ENCODE assay signal across 21 mouse cellular contexts in genomic region chr17:88980708-88981355, GRCm38 (mm10).
DNase-seq lines count a peak whose midpoint lies in the region; ATAC-seq lines count a peak whose summit lies in the region.
"Had no signal": no experiment of that assay in that cellular context is flagged by ENCODE, and none has a peak within 500 bp of the region (broad histone marks: within the 10 kb centered on the region; RNA-seq: fewer than 3 reads in every experiment).

No protein-coding gene starts in this region.

- ATAC-seq in common myeloid progenitor, adult 5-6 weeks (replicated peaks; ENCODE audit: low read depth, poor library complexity, severe bottlenecking), result peak; percentile 97
- peak; percentile 91 to 94 for ATAC-seq in hematopoietic stem cell, adult 5-6 weeks (replicated peaks in 1 of 2; ENCODE audit: insufficient read depth in 1 of 2, low FRiP score in 2 of 2, low TSS enrichment in 1 of 2, low read depth in 1 of 2, poor library complexity in 2 of 2, severe bottlenecking in 2 of 2)
- peak; percentile 93 for ATAC-seq in megakaryocyte progenitor cell, adult 5-6 weeks (replicated peaks; ENCODE audit: poor library complexity)
- ATAC-seq: activated CD4-positive, CD25-positive, alpha-beta regulatory T cell, adult 4 months; CD4-positive, CD25-positive, alpha-beta regulatory T cell, adult 4 months; forebrain, embryonic 14.5 days; forebrain, embryonic 16.5 days; Patski had no signal

- no peak for DNase-seq in embryo, embryonic 10 days (ENCODE audit: low spot score)
- DNase-seq in retina, postnatal 1 day, result no peak
- no peak for DNase-seq in liver
- DNase-seq: adrenal gland, adult 8-10 months; adrenal gland, postnatal 25 days; B cell, adult 2 months; cerebellum, adult 11 months; cerebellum, adult 18-20 months; cerebellum, adult 8-10 months; cerebellum, adult 9-11 months; cerebellum, postnatal 14 days; cerebellum, postnatal 36 days; embryo, embryonic 11 days had no signal
